Mouse (Mus musculus) liver, embryonic 13.5 days (tissue): Measurements from ENCODE around the gene Secisbp2. TPM values are rescaled to one million over a fixed set of nuclear protein-coding genes. Genes with fewer than 3 reads are reported as not detected.

Experiments used
- ATAC-seq: fragments of 200-750 bp; cut with Nextera tagmentation; 2 replicates; pipeline ENCODE4 v1.8.0; 2017; ENCODE audit warnings: low read depth, mild to moderate bottlenecking, moderate number of reproducible peaks, moderate library complexity
- DNase-seq: peaks from one replicate; pipeline ENCODE4 v3.0.0; 2022
- H3K27ac ChIP-seq: fragments of 300-500 bp; sonication (generic); 2 replicates; pipeline ENCODE4 v1.5.1; 2015; ENCODE audit warnings: moderate library complexity, mild to moderate bottlenecking, inconsistent platforms
- H3K27me3 ChIP-seq: fragments of 300-500 bp; sonication (generic); 2 replicates; pipeline ENCODE4 v1.6.1; 2015; ENCODE audit warnings: mild to moderate bottlenecking, inconsistent platforms
- H3K36me3 ChIP-seq: fragments of 300-500 bp; sonication (generic); 2 replicates; pipeline ENCODE4 v1.6.1; 2015; ENCODE audit warnings: mild to moderate bottlenecking, inconsistent platforms
- H3K4me1 ChIP-seq: fragments of 300-500 bp; sonication (generic); replicated peaks from 2 replicates; pipeline ENCODE4 v1.6.1; 2015; ENCODE audit warnings: inconsistent platforms
- H3K4me2 ChIP-seq: fragments of 300-500 bp; sonication (generic); 2 replicates; pipeline ENCODE4 v1.6.1; 2015; ENCODE audit warnings: inconsistent platforms, mild to moderate bottlenecking, moderate library complexity
- H3K4me3 ChIP-seq: fragments of 300-500 bp; sonication (generic); replicated peaks from 2 replicates; pipeline ENCODE4 v1.5.1; 2015; ENCODE audit warnings: mild to moderate bottlenecking, inconsistent platforms
- H3K9ac ChIP-seq: fragments of 300-500 bp; sonication (generic); 2 replicates; pipeline ENCODE4 v1.6.1; 2015; ENCODE audit warnings: mild to moderate bottlenecking, inconsistent platforms
- H3K9me3 ChIP-seq: fragments of 300-500 bp; sonication (generic); replicated peaks from 2 replicates; pipeline ENCODE4 v1.6.1; 2016; ENCODE audit warnings: inconsistent platforms
- WGBS: fragments of 180-500 bp; shearing (Covaris S2); methylation state at CpG from one replicate; pipeline ENCODE4 v1.1.7; 2015; ENCODE audit not compliant: insufficient replicate concordance; 5-methylcytosine and 5-hydroxymethylcytosine counted together
- polyA plus RNA-seq: library from polyadenylated mRNA; unstranded; fragments of >200 nt; fragmentation: Nextera tagmentation; extraction: Ambion mirVana; gene quantifications from 2 replicates; pipeline ENCODE4 v1.2.1, GENCODE M21; 2015

Secisbp2 gene
- polyA plus RNA-seq, 1 experiment from 2014 or later: 21.0 TPM

DNA sequence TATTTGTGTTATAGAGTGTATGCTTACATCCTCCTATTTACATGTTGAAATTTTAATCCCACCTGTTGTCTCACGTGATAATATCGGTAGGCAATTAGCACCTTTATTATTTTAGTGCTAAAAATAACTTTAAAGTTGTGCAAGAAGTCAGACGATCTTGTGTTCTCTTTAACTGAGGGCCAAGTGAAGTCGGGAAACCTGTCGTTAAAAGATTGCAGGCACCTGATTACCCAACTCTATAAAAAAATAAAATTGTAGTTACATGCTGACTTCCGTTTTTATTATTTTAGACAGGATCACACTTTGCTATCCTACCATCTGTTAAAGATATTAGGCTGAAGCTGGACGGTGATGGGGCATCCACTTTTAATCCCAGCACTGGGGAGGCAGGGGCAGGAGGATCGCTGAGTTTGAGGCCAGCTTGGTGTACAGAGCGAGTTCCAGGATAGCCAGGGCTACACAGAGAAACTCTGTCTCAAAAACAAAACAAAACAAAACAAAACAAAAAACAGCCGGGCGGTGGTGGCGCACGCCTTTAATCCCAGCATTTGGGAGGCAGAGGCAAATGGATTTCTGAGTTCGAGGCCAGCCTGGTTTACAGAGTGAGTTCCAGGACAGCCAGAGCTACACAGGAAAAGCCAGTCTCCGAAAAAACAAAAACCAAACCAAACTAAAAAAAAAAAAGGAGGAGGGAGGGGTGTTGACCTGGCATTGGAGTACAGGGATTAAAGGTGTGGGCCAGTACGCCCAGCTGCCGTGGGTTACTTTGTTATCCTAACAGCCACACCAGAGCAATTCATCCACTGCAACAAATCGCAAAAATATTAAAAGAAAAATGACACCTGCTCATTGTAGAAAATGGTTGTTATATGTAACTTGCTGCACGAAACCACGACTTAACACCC lies 7.3 kb upstream of the Secisbp2 start:
- Histone ChIP-seq H3K9me3 (no peaks in the 10 kb centered on the region), H3K9ac (peak overlapping the region; percentile 83), H3K4me1 (peaks cover 34% of the 10 kb centered on the region), H3K27me3 (no peaks in the 10 kb centered on the region), H3K27ac (peak overlapping the region; percentile 82), H3K4me3 (peak overlapping the region; percentile 96), H3K36me3 (0 out of 2 replicates have a peak, but pooled peaks cover 5% of the 10 kb centered on the region), H3K4me2 (peak overlapping the region; percentile 73)
- ATAC-seq (no peak), DNase-seq (no peak)
- 25% methylated on average over 20 of the region's 20 CpGs for WGBS

DNA sequence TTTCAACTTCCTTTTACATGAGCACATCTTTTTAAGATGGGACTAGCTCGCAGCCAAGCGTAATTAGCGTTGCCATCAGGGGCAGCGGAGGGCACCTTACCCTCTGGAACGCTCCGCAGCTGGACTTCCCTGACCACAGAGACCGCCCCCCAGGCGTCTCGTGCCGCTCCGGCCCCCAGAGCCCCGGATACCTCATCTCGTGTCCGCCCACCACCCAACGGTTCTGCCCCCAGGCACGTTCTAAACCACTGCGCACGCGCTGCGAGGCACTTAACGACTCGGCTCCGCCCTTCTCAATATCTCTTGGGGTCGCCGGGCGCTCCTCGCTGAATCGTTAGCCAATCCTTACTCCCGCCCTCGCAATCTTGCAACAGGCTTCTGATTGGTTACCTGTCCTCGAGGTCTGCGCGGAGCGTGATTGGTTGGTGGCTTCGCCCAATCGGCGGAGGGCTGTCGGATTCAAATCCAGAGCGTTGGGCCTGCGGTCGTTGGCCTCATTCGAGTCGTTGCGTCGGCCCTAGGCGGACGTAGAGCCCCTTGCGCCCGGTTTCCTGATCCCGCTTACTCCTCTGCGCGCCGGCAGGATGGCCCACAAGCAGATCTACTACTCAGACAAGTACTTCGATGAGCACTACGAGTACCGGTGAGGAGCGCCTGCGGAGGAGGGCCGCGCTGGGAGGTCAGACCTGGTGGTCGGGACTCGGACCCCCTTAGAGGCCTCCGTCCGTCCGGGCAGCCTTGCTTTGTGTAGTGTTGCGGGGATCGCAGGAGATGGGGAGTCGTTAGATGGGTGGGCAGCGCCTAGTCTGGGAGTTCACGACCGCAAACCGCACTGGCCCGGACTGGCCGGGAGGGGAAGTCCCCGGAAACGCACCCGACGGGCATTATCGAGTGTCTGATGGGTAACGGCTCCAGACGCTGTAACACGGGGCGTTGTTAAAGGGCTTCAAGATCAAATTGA lies 6.4 kb upstream of the Secisbp2 start, which contains the start of gene Cks2:
TSS of gene Cks2 (plus strand) at position 404 of the 961 bp plus-strand sequence.
- Histone ChIP-seq H3K27ac (peak within 1 kb of the TSS; percentile 96), H3K9ac (peak within 1 kb of the TSS; percentile 99), H3K4me3 (peak within 1 kb of the TSS; percentile 96), H3K9me3 (no peaks in the 10 kb centered on the region), H3K36me3 (peaks cover 13% of the 10 kb centered on the region), H3K27me3 (no peaks in the 10 kb centered on the region), H3K4me1 (peaks cover 42% of the 10 kb centered on the region), H3K4me2 (peak within 1 kb of the TSS; percentile 73)
- peak; percentile 97 for DNase-seq
- WGBS: under 1% methylated on average over 83 of the region's 83 CpGs
- ATAC-seq: peak; percentile 91

DNA sequence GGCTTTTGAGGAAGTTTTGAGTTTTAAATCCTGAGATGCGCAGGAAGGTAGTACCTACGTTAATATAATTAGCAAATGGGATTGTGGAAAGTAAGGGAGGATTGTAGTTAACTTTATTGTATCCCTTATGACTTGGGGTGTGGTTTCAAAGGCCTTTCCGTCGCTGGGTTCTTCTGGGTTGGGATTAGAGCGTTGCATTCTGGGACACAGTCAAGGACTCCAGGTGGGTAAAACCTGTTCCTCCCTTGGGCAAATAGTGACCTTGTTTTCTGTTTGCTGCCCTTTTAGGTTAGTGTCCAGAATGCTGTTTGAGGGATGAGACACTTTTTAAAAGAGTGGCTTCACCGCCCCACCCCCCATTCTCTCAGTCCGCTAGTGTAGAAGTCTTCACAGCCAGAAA lies 5.6 kb upstream of the Secisbp2 start:
- Histone ChIP-seq H3K27ac (peak overlapping the region; percentile 96), H3K9me3 (no peaks in the 10 kb centered on the region), H3K36me3 (peaks cover 17% of the 10 kb centered on the region), H3K27me3 (no peaks in the 10 kb centered on the region), H3K4me3 (peak overlapping the region; percentile 96), H3K9ac (peak overlapping the region; percentile 99), H3K4me2 (peak overlapping the region; percentile 59), H3K4me1 (peaks cover 45% of the 10 kb centered on the region)
- under 1% methylated on average over 7 of the region's 7 CpGs for WGBS
- ATAC-seq (no peak), DNase-seq (peak; percentile 48)

DNA sequence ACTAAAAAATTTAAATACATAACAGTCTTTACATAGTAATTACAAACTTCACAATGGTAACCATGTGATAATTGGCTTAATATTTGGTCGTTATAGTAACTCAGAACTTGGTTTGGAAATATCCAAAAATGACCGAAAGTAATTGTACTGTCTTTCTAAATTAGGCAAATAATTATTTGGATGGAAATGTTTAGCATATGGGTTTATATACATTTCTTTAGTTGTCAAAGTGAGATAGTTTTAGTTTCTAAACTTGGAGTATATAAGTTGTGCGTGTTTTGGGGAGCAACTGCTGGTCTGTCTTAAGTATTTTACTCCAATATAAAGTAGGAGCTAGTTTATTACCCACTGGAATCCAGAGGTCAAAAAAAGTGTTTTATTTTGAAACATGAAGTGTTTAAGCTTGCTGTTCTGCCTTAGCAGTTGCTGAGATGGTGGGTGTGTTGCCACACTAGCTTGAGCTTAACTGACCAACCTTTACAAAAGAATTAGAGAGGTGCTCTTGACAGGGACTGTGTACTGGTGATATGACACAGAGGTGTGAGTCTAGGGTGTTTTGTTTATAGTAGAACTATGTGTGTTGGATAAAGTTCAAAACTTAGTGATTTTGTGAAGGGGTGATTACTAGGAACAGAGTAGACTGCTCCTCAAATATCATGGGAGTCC lies 5.0 kb upstream of the Secisbp2 start:
- Histone ChIP-seq H3K36me3 (peaks cover 22% of the 10 kb centered on the region), H3K4me3 (peak overlapping the region; percentile 96), H3K4me1 (peaks cover 51% of the 10 kb centered on the region), H3K9me3 (no peaks in the 10 kb centered on the region), H3K4me2 (peak overlapping the region; percentile 86), H3K9ac (peak overlapping the region; percentile 99), H3K27ac (peak overlapping the region; percentile 96), H3K27me3 (no peaks in the 10 kb centered on the region)
- ATAC-seq: no peak
- no peak for DNase-seq
- 8% methylated on average over 3 of the region's 3 CpGs for WGBS

DNA sequence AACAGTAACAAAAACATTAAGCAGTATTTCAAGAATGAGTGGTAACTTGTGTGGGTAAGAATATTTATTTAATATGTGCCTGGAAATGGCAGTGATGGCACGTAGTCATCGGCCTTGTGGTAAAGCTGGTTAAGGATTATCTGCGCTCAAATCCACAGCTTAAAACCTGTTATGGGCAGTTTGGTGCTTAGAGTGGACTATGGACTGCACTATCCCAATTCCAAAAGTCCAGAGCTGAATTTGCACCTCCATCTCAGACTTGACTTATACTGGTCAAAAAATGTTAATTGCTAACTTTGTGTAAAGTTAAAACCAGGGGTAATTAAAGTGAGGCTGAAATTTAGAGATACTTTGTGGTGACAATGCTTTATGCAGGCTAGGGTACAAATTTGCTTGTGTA lies 3.7 kb upstream of the Secisbp2 start:
- peaks cover 27% of the 10 kb centered on the region for H3K36me3 ChIP-seq
- peak overlapping the region; percentile 96 for H3K4me3 ChIP-seq
- no peaks in the 10 kb centered on the region for H3K27me3 ChIP-seq
- 22% methylated on average over 3 of the region's 3 CpGs for WGBS
- H3K9ac ChIP-seq: peak overlapping the region; percentile 99
- peaks cover 60% of the 10 kb centered on the region for H3K4me1 ChIP-seq
- peak overlapping the region; percentile 89 for H3K27ac ChIP-seq
- no peaks in the 10 kb centered on the region for H3K9me3 ChIP-seq
- DNase-seq (no peak), ATAC-seq (no peak)
- H3K4me2 ChIP-seq: peak overlapping the region; percentile 86

DNA sequence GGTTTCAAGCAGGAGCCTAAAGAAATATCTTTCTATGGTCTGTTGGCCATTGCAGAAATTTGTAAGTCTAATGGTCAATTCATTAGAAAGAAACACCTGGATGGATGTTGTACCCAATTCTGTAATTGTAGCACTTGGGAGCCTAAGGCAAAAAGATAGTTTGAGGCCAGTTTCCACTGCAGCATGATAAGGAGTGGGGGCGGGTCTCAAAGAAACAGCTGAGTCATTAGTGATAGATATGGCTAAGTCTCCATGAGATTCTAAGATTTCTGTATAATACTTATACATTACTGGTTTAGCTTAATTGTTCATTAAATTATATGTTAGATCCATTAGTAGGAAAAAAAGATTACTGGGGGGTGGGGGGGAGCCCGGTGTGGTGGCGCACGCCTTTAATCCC lies 3.3 kb upstream of the Secisbp2 start:
- H3K9me3 ChIP-seq: no peaks in the 10 kb centered on the region
- H3K27ac ChIP-seq: peak overlapping the region; percentile 89
- peak overlapping the region; percentile 96 for H3K4me3 ChIP-seq
- H3K36me3 ChIP-seq: peaks cover 32% of the 10 kb centered on the region
- ATAC-seq: no peak
- DNase-seq: peak; percentile 62
- 39% methylated on average over 4 of the region's 4 CpGs for WGBS
- peak overlapping the region; percentile 99 for H3K9ac ChIP-seq
- peaks cover 61% of the 10 kb centered on the region for H3K4me1 ChIP-seq
- H3K27me3 ChIP-seq: no peaks in the 10 kb centered on the region
- H3K4me2 ChIP-seq: peak overlapping the region; percentile 86

DNA sequence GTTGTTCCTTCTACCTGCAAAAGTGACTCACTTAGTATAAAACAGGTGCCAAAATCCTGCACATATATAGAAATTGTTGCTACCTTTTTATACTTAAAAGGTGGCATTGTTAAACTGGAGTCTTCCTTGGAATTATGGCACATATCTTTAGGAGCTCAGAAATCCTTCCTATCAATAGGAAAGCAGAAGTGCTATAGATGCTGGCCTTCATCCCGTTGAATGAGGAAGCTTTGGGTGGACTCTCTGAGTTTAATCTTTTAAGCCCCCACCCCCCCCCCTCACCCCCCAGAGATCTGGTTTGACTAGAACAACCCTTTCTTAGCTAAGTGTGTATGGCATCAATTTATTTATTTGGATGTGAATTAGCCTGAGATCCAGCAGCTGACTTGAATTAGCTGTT lies 1.8 kb upstream of the Secisbp2 start:
- no peaks in the 10 kb centered on the region for H3K9me3 ChIP-seq
- no peak overlapping the region for H3K4me3 ChIP-seq
- peak overlapping the region; percentile 64 for H3K27ac ChIP-seq
- H3K36me3 ChIP-seq: peaks cover 47% of the 10 kb centered on the region
- DNase-seq (no peak), ATAC-seq (no peak)
- 11% methylated on average over 1 of the region's 1 CpGs for WGBS
- peaks cover 53% of the 10 kb centered on the region for H3K4me1 ChIP-seq
- H3K9ac ChIP-seq: no peak overlapping the region
- H3K4me2 ChIP-seq: peak overlapping the region; percentile 39
- H3K27me3 ChIP-seq: no peaks in the 10 kb centered on the region

DNA sequence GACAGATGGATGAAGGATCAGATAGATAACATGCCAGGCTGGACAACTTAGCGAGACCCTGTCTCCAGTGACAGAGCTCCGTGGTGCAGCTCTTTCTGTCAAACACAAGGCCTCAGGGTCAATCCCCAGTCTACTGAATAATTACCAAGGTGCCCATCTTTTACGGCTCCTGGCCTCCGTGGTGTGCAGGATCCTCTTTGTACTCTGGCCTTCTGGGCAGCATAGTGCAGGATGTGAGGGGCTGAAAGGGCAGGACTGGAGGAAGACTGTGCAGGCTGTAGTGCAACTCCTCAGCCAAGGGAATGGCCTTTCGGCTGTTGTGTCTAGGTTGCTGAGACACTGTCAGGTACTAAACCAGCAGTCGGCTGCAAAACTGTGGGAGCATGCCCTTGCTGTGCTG lies 1.7 kb downstream of the Secisbp2 start:
- 88% methylated on average over 6 of the region's 6 CpGs for WGBS
- peak overlapping the region; percentile 81; the same call in 1 of the 2 replicates for H3K4me2 ChIP-seq

DNA sequence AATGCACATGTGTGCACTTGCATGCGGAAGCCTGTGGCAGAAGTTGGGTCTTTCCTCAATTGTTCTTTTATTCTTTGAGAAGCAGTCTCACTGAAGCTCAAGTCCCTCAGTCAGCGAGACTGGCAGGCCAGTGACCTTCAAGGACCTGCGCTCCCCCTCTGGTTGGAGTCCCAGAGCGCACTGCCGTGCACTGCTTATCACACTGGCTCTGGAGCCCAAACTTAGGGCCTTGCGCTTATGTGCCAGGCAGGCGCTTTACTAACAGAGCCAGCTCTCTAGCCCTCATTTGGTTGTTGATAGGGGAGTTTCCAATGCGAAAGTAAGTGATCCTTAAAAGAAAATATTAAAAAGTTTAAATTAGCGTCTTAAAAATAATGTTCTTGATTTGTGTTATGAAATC lies 2.5 kb downstream of the Secisbp2 start:
- H3K27ac ChIP-seq: no peak overlapping the region
- WGBS: 86% methylated on average over 9 of the region's 9 CpGs
- DNase-seq (no peak), ATAC-seq (no peak)
- no peaks in the 10 kb centered on the region for H3K27me3 ChIP-seq
- no peak overlapping the region for H3K4me3 ChIP-seq
- H3K4me1 ChIP-seq: peaks cover 35% of the 10 kb centered on the region
- H3K4me2 ChIP-seq: no peak overlapping the region
- no peak overlapping the region for H3K9ac ChIP-seq
- peaks cover 85% of the 10 kb centered on the region for H3K36me3 ChIP-seq
- H3K9me3 ChIP-seq: no peaks in the 10 kb centered on the region

More for the DNA sequence above, 1.7 kb downstream of the Secisbp2 start:
- no peak overlapping the region for H3K9ac ChIP-seq
- no peak for DNase-seq
- ATAC-seq: no peak
- H3K27ac ChIP-seq: no peak overlapping the region
- H3K27me3 ChIP-seq: no peaks in the 10 kb centered on the region
- H3K36me3 ChIP-seq: peaks cover 81% of the 10 kb centered on the region
- H3K9me3 ChIP-seq: no peaks in the 10 kb centered on the region
- H3K4me1 ChIP-seq: peaks cover 43% of the 10 kb centered on the region
- H3K4me3 ChIP-seq: no peak overlapping the region

DNA sequence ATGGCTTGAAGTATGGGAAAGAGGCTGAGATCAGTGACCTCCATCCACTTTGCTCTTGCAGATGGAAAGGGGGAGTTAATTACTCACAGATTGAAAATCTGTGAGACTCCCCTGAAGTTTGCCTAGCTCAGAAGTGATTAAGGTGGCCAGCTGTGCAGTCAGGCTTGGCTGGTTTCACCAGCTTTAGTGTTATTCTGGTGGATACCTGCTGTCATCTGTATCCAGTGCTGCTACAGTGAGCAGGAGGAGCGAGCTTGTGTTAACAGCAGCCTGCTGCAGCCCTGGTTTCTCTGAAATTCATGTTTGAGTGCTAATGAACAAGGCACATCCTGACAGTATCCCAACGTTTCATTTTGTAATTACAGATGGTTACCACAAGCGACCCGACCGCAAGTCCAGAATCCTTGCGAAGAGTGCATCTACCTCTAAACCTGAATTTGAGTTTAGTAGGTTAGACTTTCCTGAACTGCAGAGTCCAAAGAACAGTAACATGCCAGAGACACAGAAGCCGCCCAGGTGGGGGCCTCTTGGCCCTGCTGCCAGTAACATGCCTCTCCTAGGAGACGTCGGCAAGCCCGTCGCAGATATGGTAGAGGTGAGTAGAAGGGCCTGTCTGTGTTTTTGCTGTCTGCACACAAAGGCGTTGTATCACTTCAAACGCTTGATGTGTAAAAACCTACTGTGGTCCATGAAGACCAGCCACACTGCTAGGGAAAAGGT lies 5.2 kb downstream of the Secisbp2 start:
- 90% methylated on average over 13 of the region's 13 CpGs for WGBS
- H3K36me3 ChIP-seq: peaks cover 94% of the 10 kb centered on the region

More for the DNA sequence above, 5.2 kb downstream of the Secisbp2 start:
- Histone ChIP-seq H3K4me1 (peaks cover 18% of the 10 kb centered on the region), H3K27ac (no peak overlapping the region), H3K9ac (no peak overlapping the region), H3K9me3 (no peaks in the 10 kb centered on the region), H3K4me2 (no peak overlapping the region), H3K27me3 (no peaks in the 10 kb centered on the region), H3K4me3 (no peak overlapping the region)
- DNase-seq (no peak), ATAC-seq (no peak)
